Mouse (Mus musculus): ENCODE measurements around the gene Sim2. TPM values are rescaled to one million over a fixed set of nuclear protein-coding genes. Genes with fewer than 3 reads are reported as not detected.

Gene Sim2
- polyA plus RNA-seq, 1 experiment from 2014 or later: not detected

- DNase-seq (no peak), ATAC-seq (ENCODE audit: low read depth) (no peak)
- H3K4me3 ChIP-seq (replicated peaks): no peak overlapping the region
- 39% methylated on average over 6 of the region's 6 CpGs for WGBS (ENCODE audit: insufficient replicate concordance)
- H3K9ac ChIP-seq: no peak overlapping the region
- no peaks in the 10 kb centered on the region for H3K9me3 ChIP-seq (replicated peaks)
- peaks cover 33% of the 10 kb centered on the region for H3K27me3 ChIP-seq
- no peaks in the 10 kb centered on the region for H3K4me1 ChIP-seq (replicated peaks)
- no peak overlapping the region for H3K4me2 ChIP-seq
- H3K36me3 ChIP-seq: no peaks in the 10 kb centered on the region
- H3K27ac ChIP-seq: no peak overlapping the region
Measured at GRCm38 (mm10) chr16:94117333-94117732, 32.6 kb downstream of the Sim2 start.

- WGBS (ENCODE audit: insufficient replicate concordance): 72% methylated on average over 1 of the region's 1 CpGs
Measured at GRCm38 (mm10) chr16:94118394-94118793, 33.7 kb downstream of the Sim2 start.

GRCm38 (mm10) chr16:94122347-94122746 lies 37.6 kb downstream of the Sim2 start:
- Histone ChIP-seq H3K27me3 (peaks cover 62% of the 10 kb centered on the region), H3K36me3 (no peaks in the 10 kb centered on the region), H3K4me3 (replicated peaks) (no peak overlapping the region), H3K4me2 (no peak overlapping the region), H3K9me3 (replicated peaks) (no peaks in the 10 kb centered on the region), H3K9ac (no peak overlapping the region), H3K27ac (no peak overlapping the region), H3K4me1 (replicated peaks) (no peaks in the 10 kb centered on the region)
- no peak for DNase-seq
- no peak for ATAC-seq (ENCODE audit: low read depth)
- 32% methylated on average over 3 of the region's 3 CpGs for WGBS (ENCODE audit: insufficient replicate concordance)

More at GRCm38 (mm10) chr16:94118394-94118793, 33.7 kb downstream of the Sim2 start:
- peaks cover 39% of the 10 kb centered on the region for H3K27me3 ChIP-seq
- no peak overlapping the region for H3K4me3 ChIP-seq (replicated peaks)
- no peak overlapping the region for H3K9ac ChIP-seq
- H3K4me1 ChIP-seq (replicated peaks): no peaks in the 10 kb centered on the region
- DNase-seq (no peak), ATAC-seq (ENCODE audit: low read depth) (no peak)
- H3K4me2 ChIP-seq: no peak overlapping the region
- H3K27ac ChIP-seq: no peak overlapping the region
- no peaks in the 10 kb centered on the region for H3K9me3 ChIP-seq (replicated peaks)
- no peaks in the 10 kb centered on the region for H3K36me3 ChIP-seq

GRCm38 (mm10) chr16:94123247-94123646 lies 38.5 kb downstream of the Sim2 start:
- Histone ChIP-seq H3K4me3 (replicated peaks) (no peak overlapping the region), H3K9me3 (replicated peaks) (no peaks in the 10 kb centered on the region), H3K4me2 (no peak overlapping the region), H3K36me3 (no peaks in the 10 kb centered on the region), H3K9ac (no peak overlapping the region), H3K27ac (no peak overlapping the region), H3K27me3 (peaks cover 69% of the 10 kb centered on the region), H3K4me1 (replicated peaks) (no peaks in the 10 kb centered on the region)
- ATAC-seq (ENCODE audit: low read depth) (no peak), DNase-seq (no peak)
- 64% methylated on average over 11 of the region's 11 CpGs for WGBS (ENCODE audit: insufficient replicate concordance)

GRCm38 (mm10) chr16:94125172-94125981 lies 40.6 kb downstream of the Sim2 start:
- H3K9ac ChIP-seq: no peak overlapping the region
- 2% methylated on average over 82 of the region's 83 CpGs for WGBS (ENCODE audit: insufficient replicate concordance)
- H3K4me2 ChIP-seq: peak overlapping the region; percentile 50
- no peak for DNase-seq
- H3K4me1 ChIP-seq (replicated peaks): no peaks in the 10 kb centered on the region
- ATAC-seq (ENCODE audit: low read depth): no peak
- no peaks in the 10 kb centered on the region for H3K36me3 ChIP-seq
- peaks cover 74% of the 10 kb centered on the region for H3K27me3 ChIP-seq
- no peaks in the 10 kb centered on the region for H3K9me3 ChIP-seq (replicated peaks)
- peak overlapping the region; percentile 19; the same call in 1 of the 2 replicates for H3K4me3 ChIP-seq (replicated peaks)
- no peak overlapping the region for H3K27ac ChIP-seq

- H3K4me1 ChIP-seq (replicated peaks): no peaks in the 10 kb centered on the region
- DNase-seq: no peak
- no peak overlapping the region for H3K27ac ChIP-seq
- 37% methylated on average over 9 of the region's 9 CpGs for WGBS (ENCODE audit: insufficient replicate concordance)
- H3K27me3 ChIP-seq: peaks cover 70% of the 10 kb centered on the region
- H3K36me3 ChIP-seq: no peaks in the 10 kb centered on the region
- H3K4me2 ChIP-seq: no peak overlapping the region
- no peaks in the 10 kb centered on the region for H3K9me3 ChIP-seq (replicated peaks)
- H3K4me3 ChIP-seq (replicated peaks): no peak overlapping the region
- H3K9ac ChIP-seq: no peak overlapping the region
- no peak for ATAC-seq (ENCODE audit: low read depth)
Measured at GRCm38 (mm10) chr16:94126200-94126599, 41.5 kb downstream of the Sim2 start.

GRCm38 (mm10) chr16:94128236-94128835 lies 43.6 kb downstream of the Sim2 start:
- no peaks in the 10 kb centered on the region for H3K4me1 ChIP-seq (replicated peaks)
- H3K9me3 ChIP-seq (replicated peaks): no peaks in the 10 kb centered on the region
- H3K9ac ChIP-seq: no peak overlapping the region
- H3K27me3 ChIP-seq: peaks cover 52% of the 10 kb centered on the region
- no peak overlapping the region for H3K4me3 ChIP-seq (replicated peaks)
- 67% methylated on average over 2 of the region's 2 CpGs for WGBS (ENCODE audit: insufficient replicate concordance)
- H3K4me2 ChIP-seq: no peak overlapping the region
- DNase-seq: no peak
- H3K36me3 ChIP-seq: no peaks in the 10 kb centered on the region
- no peak overlapping the region for H3K27ac ChIP-seq
- no peak for ATAC-seq (ENCODE audit: low read depth)

- no peaks in the 10 kb centered on the region for H3K9me3 ChIP-seq (replicated peaks)
- no peak overlapping the region for H3K4me3 ChIP-seq (replicated peaks)
- no peak for DNase-seq
- H3K36me3 ChIP-seq: no peaks in the 10 kb centered on the region
- H3K4me1 ChIP-seq (replicated peaks): no peaks in the 10 kb centered on the region
- ATAC-seq (ENCODE audit: low read depth): no peak
- no peak overlapping the region for H3K9ac ChIP-seq
- H3K4me2 ChIP-seq: no peak overlapping the region
- H3K27me3 ChIP-seq: no peaks in the 10 kb centered on the region
- WGBS (ENCODE audit: insufficient replicate concordance): 70% methylated on average over 10 of the region's 10 CpGs
- no peak overlapping the region for H3K27ac ChIP-seq
Measured at GRCm38 (mm10) chr16:94134218-94134617, 49.5 kb downstream of the Sim2 start.

GRCm38 (mm10) chr16:94140746-94141145 lies 56.0 kb downstream of the Sim2 start:
- DNase-seq (no peak), ATAC-seq (ENCODE audit: low read depth) (no peak)
- 65% methylated on average over 10 of the region's 10 CpGs for WGBS (ENCODE audit: insufficient replicate concordance)
- peaks cover 20% of the 10 kb centered on the region for H3K27me3 ChIP-seq
- no peaks in the 10 kb centered on the region for H3K9me3 ChIP-seq (replicated peaks)
- H3K4me2 ChIP-seq: no peak overlapping the region
- H3K4me1 ChIP-seq (replicated peaks): peaks cover 8% of the 10 kb centered on the region; the same call in 1 of the 2 replicates
- H3K36me3 ChIP-seq: no peaks in the 10 kb centered on the region
- H3K9ac ChIP-seq: no peak overlapping the region
- no peak overlapping the region for H3K4me3 ChIP-seq (replicated peaks)
- H3K27ac ChIP-seq: no peak overlapping the region

- Histone ChIP-seq H3K9me3 (replicated peaks) (no peaks in the 10 kb centered on the region), H3K27ac (no peak overlapping the region), H3K4me2 (no peak overlapping the region), H3K36me3 (no peaks in the 10 kb centered on the region), H3K27me3 (peaks cover 20% of the 10 kb centered on the region), H3K4me1 (replicated peaks) (peaks cover 12% of the 10 kb centered on the region), H3K4me3 (replicated peaks) (no peak overlapping the region), H3K9ac (no peak overlapping the region)
- 37% methylated on average over 10 of the region's 10 CpGs for WGBS (ENCODE audit: insufficient replicate concordance)
- ATAC-seq (ENCODE audit: low read depth) (no peak), DNase-seq (no peak)
Measured at GRCm38 (mm10) chr16:94143325-94143724, 58.6 kb downstream of the Sim2 start.

GRCm38 (mm10) chr16:94148139-94148538 lies 63.4 kb downstream of the Sim2 start:
- no peak for ATAC-seq (ENCODE audit: low read depth)
- WGBS (ENCODE audit: insufficient replicate concordance): 47% methylated on average over 11 of the region's 11 CpGs

More at GRCm38 (mm10) chr16:94148139-94148538, 63.4 kb downstream of the Sim2 start:
- Histone ChIP-seq H3K36me3 (no peaks in the 10 kb centered on the region), H3K4me1 (replicated peaks) (peaks cover 43% of the 10 kb centered on the region), H3K4me2 (no peak overlapping the region), H3K27ac (no peak overlapping the region), H3K4me3 (replicated peaks) (no peak overlapping the region), H3K9me3 (replicated peaks) (no peaks in the 10 kb centered on the region), H3K27me3 (peaks cover 8% of the 10 kb centered on the region), H3K9ac (no peak overlapping the region)
- DNase-seq: no peak
